Mouse (Mus musculus): ENCODE results near the gene Man2a2.

Gene Man2a2

GRCm38 (mm10) chr7:80371041-80371751 is at the start of gene Man2a2:
Man2a2 (minus strand) TSS chr7:80371375.
- peak; percentile 84 to 86 for DNase-seq

DNA sequence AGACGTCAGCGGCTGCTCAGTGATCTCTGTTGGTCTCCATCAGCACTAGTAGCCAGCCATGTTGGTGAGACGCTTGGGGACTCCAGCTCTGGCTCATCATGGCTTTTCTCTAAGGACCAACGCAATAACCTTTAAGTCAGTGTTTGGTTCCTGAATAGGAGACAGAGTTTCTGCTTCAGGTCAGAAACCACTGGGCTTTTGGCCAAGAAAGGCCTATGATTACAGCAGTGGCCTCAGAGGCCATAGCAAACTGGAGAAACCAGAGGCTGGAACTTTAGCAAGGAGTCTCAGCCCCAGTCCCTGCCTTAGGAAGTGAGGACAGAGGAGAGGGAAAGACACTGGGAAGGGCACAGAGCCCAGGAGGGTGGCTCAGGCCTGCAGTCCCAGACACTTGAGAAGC is 49.4 kb upstream of the Man2a2 start:
- no peak for DNase-seq

- no peak for DNase-seq
Measured at GRCm38 (mm10) chr7:80419278-80419677, 48.1 kb upstream of the Man2a2 start.

DNA sequence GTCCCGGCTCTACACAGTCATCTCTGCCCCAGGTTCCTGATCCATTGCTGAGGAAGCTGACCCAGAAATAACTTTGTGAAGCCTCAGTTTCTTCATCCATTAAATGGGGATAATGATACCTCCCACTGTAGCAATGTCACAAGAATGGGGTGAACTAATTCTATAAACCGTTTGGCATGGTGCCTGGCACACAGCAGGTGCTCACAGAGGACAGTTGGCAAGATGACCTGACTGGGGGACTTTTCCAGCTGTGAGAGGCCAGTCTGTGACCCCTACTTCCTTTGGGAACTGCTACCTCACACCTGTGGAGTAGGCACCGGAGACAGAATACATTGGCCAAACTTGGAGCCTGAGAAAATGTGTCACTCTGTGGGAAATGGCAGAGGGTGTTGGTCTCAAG is 46.9 kb upstream of the Man2a2 start:
- no peak for DNase-seq

DNA sequence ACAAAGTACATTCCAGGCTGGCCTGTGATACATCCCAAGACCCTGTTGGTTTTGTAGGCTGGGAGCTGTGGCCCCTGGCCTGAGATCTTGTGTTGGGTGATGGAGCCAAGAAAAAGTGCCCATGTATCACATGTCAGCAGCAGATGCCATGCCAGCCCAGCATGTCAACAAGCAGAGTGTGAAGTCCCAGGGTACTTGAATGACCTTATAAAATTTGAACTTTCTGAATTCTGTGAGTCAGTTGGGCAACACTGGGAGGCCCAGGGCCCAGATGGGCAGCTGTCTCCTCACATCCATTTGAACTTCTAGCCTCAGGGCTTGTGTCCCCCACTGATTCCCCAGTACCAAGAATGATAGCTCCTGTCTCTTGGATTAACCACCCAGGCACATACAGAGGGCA is 46.4 kb upstream of the Man2a2 start:
- DNase-seq = no peak

- DNase-seq = no peak
Measured at GRCm38 (mm10) chr7:80416969-80417368, 45.8 kb upstream of the Man2a2 start.

DNA sequence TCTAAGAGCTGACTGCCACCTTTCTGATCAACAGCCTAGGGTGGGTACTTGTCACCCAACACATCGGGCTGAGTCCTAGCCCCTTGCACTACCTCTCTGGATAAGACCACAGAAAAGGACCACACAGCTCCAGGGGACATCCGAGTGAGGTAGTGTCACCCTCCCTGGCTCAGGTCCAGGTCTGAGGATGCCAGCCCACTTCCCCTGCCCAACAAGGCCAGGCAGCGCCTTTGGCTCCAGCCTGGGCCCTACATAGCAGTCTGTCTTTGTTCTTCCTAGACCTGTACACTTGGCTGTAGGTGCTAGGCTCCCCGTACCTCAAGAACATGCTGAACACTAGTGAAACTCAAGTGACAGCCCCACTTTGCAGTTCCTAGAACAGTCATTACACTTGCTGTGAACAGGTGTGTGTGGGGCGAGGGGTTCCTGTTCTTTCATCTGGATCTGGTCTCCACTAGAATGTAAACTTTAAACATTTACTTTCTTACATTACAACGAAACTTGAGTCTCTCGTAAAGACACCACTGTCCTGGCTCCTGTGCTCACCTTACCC is 43.2 kb upstream of the Man2a2 start:
- DNase-seq = no peak

DNA sequence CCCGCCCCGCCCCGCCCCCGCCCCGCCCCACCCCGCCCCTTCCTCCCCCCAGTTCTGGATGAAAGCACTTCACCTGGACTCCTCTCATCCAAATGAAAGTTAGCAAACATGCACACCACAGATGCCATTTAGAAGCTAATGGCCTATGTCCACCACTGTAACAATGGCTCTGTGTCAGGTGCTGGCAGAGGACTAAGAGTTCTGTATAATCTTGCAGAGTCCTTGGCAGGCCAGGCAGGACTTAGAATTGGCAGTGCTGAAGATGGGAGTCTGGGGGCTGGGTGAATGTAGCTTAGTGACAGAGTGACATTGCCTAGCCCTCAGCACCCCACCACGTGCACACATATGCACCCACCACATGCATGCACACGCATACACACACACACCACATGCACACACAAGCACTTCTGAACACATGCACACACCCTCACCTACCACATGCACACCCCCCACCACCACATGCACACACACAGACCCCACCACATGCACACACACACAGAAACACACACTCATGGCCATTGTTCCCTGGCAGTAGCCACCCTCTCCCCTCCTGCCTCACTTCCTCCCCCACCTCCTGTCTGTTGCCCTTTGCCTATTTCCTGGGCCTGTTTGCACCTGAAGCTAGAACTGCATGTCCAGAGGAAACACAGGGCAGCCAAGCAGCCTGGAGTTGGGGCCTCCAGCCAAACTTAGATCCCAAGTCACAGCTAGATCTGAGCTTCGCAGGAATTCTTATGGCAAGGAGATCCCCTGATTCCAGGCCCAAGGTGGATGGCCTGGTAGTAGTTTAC is 42.5 kb upstream of the Man2a2 start:
- no peak for DNase-seq

DNA sequence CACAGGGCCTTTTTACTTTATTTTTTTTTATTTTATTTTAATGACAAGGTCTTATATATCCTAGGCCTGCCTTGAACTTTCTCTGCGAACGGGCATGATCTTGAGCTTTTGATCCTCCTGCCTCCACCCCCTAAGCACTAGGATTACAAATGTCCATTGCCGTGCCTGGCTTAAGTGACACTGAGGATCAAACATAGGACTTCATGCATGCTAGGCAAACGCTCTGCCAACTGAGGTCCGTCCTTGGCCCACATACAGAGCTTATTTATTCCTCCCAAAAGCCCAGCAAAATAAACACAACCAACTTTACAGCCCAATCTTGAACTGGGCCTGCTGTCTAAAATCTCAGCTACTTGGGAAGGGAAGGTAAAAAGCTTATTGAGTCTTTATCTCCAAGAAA is 41.6 kb upstream of the Man2a2 start:
- no peak for DNase-seq

GRCm38 (mm10) chr7:80412279-80412678 is 41.1 kb upstream of the Man2a2 start:
- no peak for DNase-seq

DNA sequence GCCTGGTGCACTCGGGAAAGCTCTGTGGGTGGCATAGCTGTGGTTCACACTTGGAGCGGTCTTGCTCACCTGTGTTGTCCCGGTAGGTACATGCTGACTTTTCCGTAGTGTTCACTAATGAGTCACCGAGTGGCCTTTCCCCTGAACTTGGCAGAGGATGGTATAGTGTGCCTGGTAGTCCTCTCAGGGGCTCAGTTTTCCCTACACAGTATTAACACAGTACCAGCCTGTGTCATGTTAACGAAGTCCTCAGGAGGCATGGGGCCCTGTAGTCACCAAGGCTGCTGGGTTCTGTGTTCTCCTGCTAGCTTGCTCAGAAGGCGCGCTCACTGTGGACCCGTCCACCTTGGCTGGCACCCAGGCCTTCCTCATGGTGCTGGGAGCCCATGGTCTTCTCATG is 39.2 kb upstream of the Man2a2 start:
- no peak for DNase-seq

DNA sequence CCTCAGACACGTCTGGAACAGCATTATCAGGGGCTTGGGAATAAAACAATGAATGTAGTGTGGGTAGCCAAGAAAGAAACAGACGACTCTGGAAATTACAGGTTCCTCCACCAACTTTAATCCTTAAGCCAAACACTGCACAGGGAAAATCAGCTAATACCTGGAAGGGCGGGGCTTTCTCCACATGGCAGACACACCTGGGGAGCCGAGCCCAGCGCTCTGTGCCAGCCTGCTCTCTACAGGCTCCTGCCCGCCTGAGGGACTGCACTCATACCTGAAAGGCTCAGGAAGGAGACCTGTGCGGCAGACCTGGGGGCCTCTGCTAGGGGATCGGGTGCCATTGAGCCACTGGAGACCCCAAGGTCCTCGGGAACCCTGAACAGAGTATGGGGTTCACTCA is 36.5 kb upstream of the Man2a2 start:
- DNase-seq = no peak

GRCm38 (mm10) chr7:80406186-80406585 is 35.0 kb upstream of the Man2a2 start:
- no peak for DNase-seq

- DNase-seq = no peak
Measured at GRCm38 (mm10) chr7:80405188-80405695, 34.1 kb upstream of the Man2a2 start, which contains the start of gene Furin. Furin (minus strand) TSS chr7:80405436.

DNA sequence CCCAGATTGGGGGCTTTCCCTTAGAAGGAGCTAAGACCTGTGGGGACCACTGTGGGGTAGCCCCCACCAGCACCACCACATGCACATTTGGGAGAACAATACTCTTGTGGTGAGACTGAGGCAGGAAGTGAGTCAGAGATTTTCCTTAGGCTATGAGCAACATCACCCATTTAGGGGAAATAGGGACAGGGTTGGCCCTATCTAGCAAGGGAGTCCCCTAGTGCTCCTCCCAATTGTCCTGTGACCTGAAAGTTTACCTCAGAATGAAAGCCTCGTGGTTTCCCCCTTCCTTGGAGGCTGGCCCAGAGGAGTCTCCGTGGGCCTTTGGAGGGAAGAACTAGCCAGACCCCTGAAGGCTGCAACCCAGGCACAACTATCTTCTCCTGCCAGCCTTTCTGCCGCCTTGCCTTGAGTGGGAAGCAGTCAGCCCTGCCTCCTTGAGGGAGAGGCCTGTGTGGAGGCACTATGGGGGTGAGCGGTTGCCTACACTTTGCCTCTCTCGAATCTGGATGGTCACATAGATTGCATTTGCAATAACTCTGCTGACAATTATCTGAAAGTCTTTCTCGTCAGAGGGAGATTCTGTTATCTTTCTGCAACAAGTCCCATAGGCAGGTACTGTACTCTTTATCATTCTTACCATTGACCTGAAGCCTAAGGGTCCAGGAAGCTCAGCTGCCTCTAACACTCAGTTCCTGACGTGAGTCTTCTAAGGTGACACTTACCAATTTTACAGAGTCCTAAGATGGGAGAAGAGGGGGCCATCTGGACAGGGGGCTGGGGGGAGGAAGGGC is 33.1 kb upstream of the Man2a2 start:
- DNase-seq = no peak

- peak; percentile 70 to 82 for DNase-seq
Measured at GRCm38 (mm10) chr7:80403551-80403950, 32.4 kb upstream of the Man2a2 start.

GRCm38 (mm10) chr7:80402651-80403321 is 31.6 kb upstream of the Man2a2 start:
- DNase-seq = peak; percentile 80 to 90

- peak; percentile 69 to 70 for DNase-seq
Measured at GRCm38 (mm10) chr7:80401860-80402641, 30.9 kb upstream of the Man2a2 start.

GRCm38 (mm10) chr7:80401041-80401859 is 30.1 kb upstream of the Man2a2 start:
- peak; percentile 30 to 36 for DNase-seq

GRCm38 (mm10) chr7:80400571-80400970 is 29.4 kb upstream of the Man2a2 start:
- no peak for DNase-seq
